Mouse (Mus musculus) granulocyte monocyte progenitor cell, adult 5-6 weeks (primary cell): ENCODE results near the gene Apaf1. TPM values are rescaled to one million over a fixed set of nuclear protein-coding genes. Genes with fewer than 3 reads are reported as not detected.

Experiments used
- ATAC-seq: replicated peaks from 2 replicates; pipeline ENCODE4 v1.8.0; 2016; ENCODE audit warnings: mild to moderate bottlenecking, moderate TSS enrichment, inconsistent platforms; ENCODE audit not compliant: poor library complexity, severe bottlenecking
- total RNA-seq, 2 experiments: library from RNA; stranded (forward) in 1 of 2; stranded (reverse) in 1 of 2; fragments of 200-712, 200-1000 nt in 1 of 2; fragments of >200 nt in 1 of 2; fragmentation: Nextera tagmentation in 1 of 2; gene quantifications; 2 replicates each; pipeline ENCODE4 v1.2.3; 2014 to 2017

Apaf1 gene
- total RNA-seq, 2 experiments from 2014 or later = 29.6 to 63.4 TPM

- no peak for ATAC-seq
These were observed 92.2 kb downstream of the Apaf1 start for GRCm38 (mm10) chr10:90990340-90990739.

GRCm38 (mm10) chr10:90983046-90983445 lies 99.5 kb downstream of the Apaf1 start:
- peak; percentile 91 for ATAC-seq

GRCm38 (mm10) chr10:90981811-90982210 lies 100.8 kb downstream of the Apaf1 start:
- no peak for ATAC-seq

GRCm38 (mm10) chr10:90974491-90974890 lies 108.1 kb downstream of the Apaf1 start:
- no peak for ATAC-seq

GRCm38 (mm10) chr10:90974084-90974483 lies 108.5 kb downstream of the Apaf1 start:
- ATAC-seq = no peak

- no peak for ATAC-seq
These were observed 112.0 kb downstream of the Apaf1 start for GRCm38 (mm10) chr10:90970560-90970959.

- peak; percentile 48 for ATAC-seq
These were observed 113.0 kb downstream of the Apaf1 start for GRCm38 (mm10) chr10:90969355-90970174.

- no peak for ATAC-seq
These were observed 114.3 kb downstream of the Apaf1 start for GRCm38 (mm10) chr10:90968247-90968646.

- ATAC-seq = 0 out of 2 replicates have a peak, but pooled peaks have one; percentile 24
These were observed 115.7 kb downstream of the Apaf1 start for GRCm38 (mm10) chr10:90966821-90967220.

- no peak for ATAC-seq
These were observed 116.8 kb downstream of the Apaf1 start for GRCm38 (mm10) chr10:90965671-90966315.

- ATAC-seq = no peak; the same call in 1 of the 2 replicates
These were observed 118.1 kb downstream of the Apaf1 start for GRCm38 (mm10) chr10:90964511-90964910.

GRCm38 (mm10) chr10:90960374-90960773 lies 122.2 kb downstream of the Apaf1 start:
- no peak for ATAC-seq

GRCm38 (mm10) chr10:90953821-90954220 lies 128.7 kb downstream of the Apaf1 start:
- ATAC-seq = no peak

GRCm38 (mm10) chr10:90953103-90953709 lies 129.4 kb downstream of the Apaf1 start:
- ATAC-seq = peak; percentile 25; the same call in 1 of the 2 replicates

- no peak for ATAC-seq
These were observed 134.8 kb downstream of the Apaf1 start for GRCm38 (mm10) chr10:90947608-90948373.

- no peak for ATAC-seq
These were observed 135.5 kb downstream of the Apaf1 start for GRCm38 (mm10) chr10:90947043-90947442.

GRCm38 (mm10) chr10:90942001-90942700 lies 140.4 kb downstream of the Apaf1 start:
- ATAC-seq = no peak

- no peak for ATAC-seq
These were observed 141.7 kb downstream of the Apaf1 start for GRCm38 (mm10) chr10:90940521-90941520.
